Mouse (Mus musculus): ENCODE results near the gene Tpk1. TPM values are rescaled to one million over a fixed set of nuclear protein-coding genes. Genes with fewer than 3 reads are reported as not detected.

Tpk1 gene
- polyA plus RNA-seq, 2 experiments: 3.9 to 5.8 TPM

DNA sequence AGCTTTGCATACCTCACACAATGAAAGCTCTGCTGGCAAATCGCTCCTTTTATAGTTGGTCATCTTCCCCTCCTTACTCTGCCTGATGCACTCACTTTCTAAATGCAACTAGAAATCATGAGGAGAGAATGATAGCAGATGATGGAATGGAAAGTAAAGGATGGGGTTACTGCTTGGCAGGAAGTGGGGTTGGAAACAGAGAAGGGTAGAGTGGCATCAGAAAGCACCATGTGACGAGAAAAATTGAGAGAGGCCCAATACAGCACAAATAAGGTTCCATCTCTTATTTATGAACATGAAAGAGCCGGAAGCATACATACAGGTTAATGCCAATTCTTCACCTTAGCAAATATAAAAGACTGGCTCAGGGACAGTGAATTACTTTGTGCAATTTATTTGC lies 133.3 kb downstream of the Tpk1 start:
- no peak overlapping the region for H3K27ac ChIP-seq
- 68% methylated on average over 3 of the region's 3 CpGs for WGBS (ENCODE audit: insufficient replicate concordance)
- no peak for ATAC-seq (ENCODE audit: insufficient read depth)

DNA sequence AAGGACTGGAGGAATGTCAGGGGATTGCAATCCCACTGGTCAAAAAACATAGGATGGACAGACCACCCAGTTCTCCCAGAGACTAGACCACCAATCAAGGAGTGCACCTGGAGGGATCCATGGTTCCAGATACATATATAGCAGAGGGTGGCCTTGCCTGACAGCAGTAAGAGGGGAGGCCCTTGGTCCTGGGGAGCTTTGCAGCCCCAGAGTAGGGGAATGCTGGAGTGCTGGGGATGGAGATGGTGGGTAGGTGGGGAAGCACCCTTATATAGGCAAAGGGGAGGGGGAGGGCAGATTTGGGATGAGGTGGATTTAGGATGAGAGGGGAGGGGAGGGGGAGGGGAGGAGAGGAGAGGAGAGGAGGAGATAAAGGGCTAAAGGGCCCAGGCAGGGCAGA lies 134.1 kb downstream of the Tpk1 start:
- Histone ChIP-seq H3K36me3 (replicated peaks; ENCODE audit: control insufficient read depth, insufficient read depth, low read depth) (no peaks in the 10 kb centered on the region), H3K27ac (no peak overlapping the region), H3K27me3 (ENCODE audit: control insufficient read depth, insufficient read depth, low read length) (no peaks in the 10 kb centered on the region), H3K4me2 (ENCODE audit: low read depth) (no peak overlapping the region), H3K4me3 (ENCODE audit: insufficient read depth in 1 of 2, low read depth in 2 of 2, low read length in 2 of 2) (no peak overlapping the region), H3K4me1 (replicated peaks; ENCODE audit: control insufficient read depth in 2 of 2, insufficient read depth in 2 of 2, low read length in 1 of 2) (no peaks in the 10 kb centered on the region), H3K9ac (replicated peaks) (no peak overlapping the region), H3K9me3 (ENCODE audit: control insufficient read depth, low read length) (no peaks in the 10 kb centered on the region)
- DNase-seq (ENCODE audit: low read depth in 3 of 3, low spot score in 3 of 3) (no peak), ATAC-seq (ENCODE audit: insufficient read depth) (no peak)
- TF ChIP-seq EP300 (IDR thresholded peaks at IDR 0.05; ENCODE audit: low read depth) (no peak), CTCF (IDR thresholded peaks at IDR 0.05; ENCODE audit: low read depth) (no peak)

More for the DNA sequence above, 133.3 kb downstream of the Tpk1 start:
- no peak overlapping the region for H3K9ac ChIP-seq (replicated peaks)
- H3K36me3 ChIP-seq (replicated peaks; ENCODE audit: control insufficient read depth, insufficient read depth, low read depth): no peaks in the 10 kb centered on the region
- TF ChIP-seq CTCF (IDR thresholded peaks at IDR 0.05; ENCODE audit: low read depth) (no peak), EP300 (IDR thresholded peaks at IDR 0.05; ENCODE audit: low read depth) (no peak)
- H3K4me1 ChIP-seq (replicated peaks; ENCODE audit: control insufficient read depth in 2 of 2, insufficient read depth in 2 of 2, low read length in 1 of 2): no peaks in the 10 kb centered on the region
- no peaks in the 10 kb centered on the region for H3K27me3 ChIP-seq (ENCODE audit: control insufficient read depth, insufficient read depth, low read length)
- H3K4me2 ChIP-seq (ENCODE audit: low read depth): no peak overlapping the region
- DNase-seq (ENCODE audit: low read depth in 3 of 3, low spot score in 3 of 3): no peak
- H3K4me3 ChIP-seq (ENCODE audit: insufficient read depth in 1 of 2, low read depth in 2 of 2, low read length in 2 of 2): no peak overlapping the region
- no peaks in the 10 kb centered on the region for H3K9me3 ChIP-seq (ENCODE audit: control insufficient read depth, low read length)

DNA sequence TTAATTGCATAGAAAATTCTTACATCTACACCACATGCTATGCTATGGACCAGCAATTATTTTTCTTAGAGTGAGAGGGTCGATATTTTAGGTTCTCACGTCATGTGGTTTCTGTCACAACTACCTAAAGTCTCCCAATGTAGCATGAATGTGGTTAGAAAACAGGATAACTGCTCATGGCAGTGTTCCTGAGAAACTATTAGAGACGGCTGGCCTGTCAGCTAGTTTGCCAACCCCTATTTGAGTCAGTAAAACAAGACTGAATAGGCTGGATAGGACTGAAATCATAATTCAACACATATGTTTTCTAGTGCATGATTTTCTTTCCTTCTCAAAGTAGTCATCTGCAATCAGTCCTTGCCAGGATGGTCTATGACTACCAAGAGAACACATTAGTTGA lies 137.1 kb downstream of the Tpk1 start:
- no peak overlapping the region for H3K4me3 ChIP-seq (ENCODE audit: insufficient read depth in 1 of 2, low read depth in 2 of 2, low read length in 2 of 2)
- H3K4me1 ChIP-seq (replicated peaks; ENCODE audit: control insufficient read depth in 2 of 2, insufficient read depth in 2 of 2, low read length in 1 of 2): no peaks in the 10 kb centered on the region; a peak in 2 of 4 replicates
- H3K4me2 ChIP-seq (ENCODE audit: low read depth): no peak overlapping the region
- DNase-seq (ENCODE audit: low read depth in 3 of 3, low spot score in 3 of 3): no peak
- TF ChIP-seq CTCF (IDR thresholded peaks at IDR 0.05; ENCODE audit: low read depth) (no peak), EP300 (IDR thresholded peaks at IDR 0.05; ENCODE audit: low read depth) (no peak)
- no peaks in the 10 kb centered on the region for H3K9me3 ChIP-seq (ENCODE audit: control insufficient read depth, low read length)
- no peaks in the 10 kb centered on the region for H3K36me3 ChIP-seq (replicated peaks; ENCODE audit: control insufficient read depth, insufficient read depth, low read depth)
- no peak overlapping the region for H3K9ac ChIP-seq (replicated peaks)
- 70% methylated on average over 3 of the region's 3 CpGs for WGBS (ENCODE audit: insufficient replicate concordance)
- H3K27ac ChIP-seq: no peak overlapping the region
- ATAC-seq (ENCODE audit: insufficient read depth): no peak
- no peaks in the 10 kb centered on the region for H3K27me3 ChIP-seq (ENCODE audit: control insufficient read depth, insufficient read depth, low read length)

DNA sequence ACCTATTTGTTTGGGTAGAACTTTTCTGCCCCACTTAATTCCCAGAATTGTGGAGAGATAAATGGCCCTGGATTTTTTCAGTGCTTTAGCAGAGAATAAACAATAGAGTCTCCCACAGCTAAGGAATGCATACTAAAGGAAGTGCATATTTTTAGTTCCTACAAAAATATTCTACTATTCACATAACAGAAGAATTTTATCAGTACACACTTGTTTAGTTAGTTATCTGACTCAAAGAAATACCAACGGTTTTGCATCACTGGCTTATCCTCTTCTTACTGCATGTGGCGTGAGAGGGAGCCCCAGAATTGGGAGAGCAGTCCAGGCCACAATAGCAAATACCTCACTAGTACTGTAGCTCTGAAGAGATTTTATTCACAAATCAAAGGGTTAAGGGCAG lies 141.1 kb downstream of the Tpk1 start:
- peaks cover 0 to 1% of the 10 kb centered on the region in 2 experiments; a peak in 2 of 4 replicates for H3K4me1 ChIP-seq (replicated peaks; ENCODE audit: control insufficient read depth in 2 of 2, insufficient read depth in 2 of 2, low read length in 1 of 2)
- 32% methylated on average over 2 of the region's 2 CpGs for WGBS (ENCODE audit: insufficient replicate concordance)
- ATAC-seq (ENCODE audit: insufficient read depth) (0 out of 2 replicates have a peak, but pooled peaks have one; percentile 35), DNase-seq (ENCODE audit: low read depth in 3 of 3, low spot score in 3 of 3) (no peak)
- H3K36me3 ChIP-seq (replicated peaks; ENCODE audit: control insufficient read depth, insufficient read depth, low read depth): no peaks in the 10 kb centered on the region
- no peaks in the 10 kb centered on the region for H3K27me3 ChIP-seq (ENCODE audit: control insufficient read depth, insufficient read depth, low read length)
- H3K4me3 ChIP-seq (ENCODE audit: insufficient read depth in 1 of 2, low read depth in 2 of 2, low read length in 2 of 2): no peak overlapping the region
- no peak overlapping the region for H3K9ac ChIP-seq (replicated peaks)
- H3K27ac ChIP-seq: no peak overlapping the region
- no peaks in the 10 kb centered on the region for H3K9me3 ChIP-seq (ENCODE audit: control insufficient read depth, low read length)
- TF ChIP-seq EP300 (IDR thresholded peaks at IDR 0.05; ENCODE audit: low read depth) (peak; percentile 60), CTCF (IDR thresholded peaks at IDR 0.05; ENCODE audit: low read depth) (no peak)
- H3K4me2 ChIP-seq (ENCODE audit: low read depth): no peak overlapping the region

DNA sequence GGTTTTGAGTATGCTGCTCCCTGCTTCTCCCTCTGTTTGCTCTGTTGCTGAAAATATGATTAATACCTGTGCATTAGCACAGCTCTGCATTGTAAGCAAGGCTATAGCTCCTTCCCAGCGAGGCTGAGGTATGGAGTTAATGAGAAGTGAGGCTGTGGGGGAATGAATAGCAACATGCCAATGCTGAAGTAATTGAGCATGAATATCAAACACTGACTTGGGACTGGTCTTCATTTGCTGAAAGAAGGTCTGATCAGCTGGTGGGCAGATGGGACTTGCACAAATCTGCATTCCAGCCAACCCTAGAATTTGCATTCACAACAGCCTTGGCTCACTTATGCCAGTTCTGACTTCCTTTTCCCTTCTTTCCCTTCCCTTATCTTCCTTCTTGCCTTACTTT lies 144.0 kb downstream of the Tpk1 start:
- H3K27me3 ChIP-seq (ENCODE audit: control insufficient read depth, insufficient read depth, low read length): no peaks in the 10 kb centered on the region
- H3K27ac ChIP-seq: no peak overlapping the region
- no peak for TF ChIP-seq EP300 (IDR thresholded peaks at IDR 0.05; ENCODE audit: low read depth)
- no peak for TF ChIP-seq CTCF (IDR thresholded peaks at IDR 0.05; ENCODE audit: low read depth)
- H3K4me2 ChIP-seq (ENCODE audit: low read depth): no peak overlapping the region
- H3K9ac ChIP-seq (replicated peaks): no peak overlapping the region
- no peak for DNase-seq (ENCODE audit: low read depth in 3 of 3, low spot score in 3 of 3)
- H3K4me3 ChIP-seq (ENCODE audit: insufficient read depth in 1 of 2, low read depth in 2 of 2, low read length in 2 of 2): no peak overlapping the region
- H3K9me3 ChIP-seq (ENCODE audit: control insufficient read depth, low read length): no peaks in the 10 kb centered on the region
- H3K4me1 ChIP-seq (replicated peaks; ENCODE audit: control insufficient read depth in 2 of 2, insufficient read depth in 2 of 2, low read length in 1 of 2): peaks cover 0 to 1% of the 10 kb centered on the region in 2 experiments; a peak in 2 of 4 replicates
- 47% methylated on average over 1 of the region's 1 CpGs for WGBS (ENCODE audit: insufficient replicate concordance)
- ATAC-seq (ENCODE audit: insufficient read depth): no peak
- H3K36me3 ChIP-seq (replicated peaks; ENCODE audit: control insufficient read depth, insufficient read depth, low read depth): no peaks in the 10 kb centered on the region
